Mouse (Mus musculus): Measurements from ENCODE around the gene Tcf7l1. TPM values are rescaled to one million over a fixed set of nuclear protein-coding genes. Genes with fewer than 3 reads are reported as not detected.

Gene Tcf7l1
- polyA plus RNA-seq, 1 experiment from 2014 or later, result 31.5 TPM

- Histone ChIP-seq H3K4me3 (ENCODE audit: low read length) (no peak overlapping the region), H3K36me3 (ENCODE audit: insufficient read depth, low read length) (no peaks in the 10 kb centered on the region), H3K27ac (ENCODE audit: low read length) (no peak overlapping the region), H3K9me3 (ENCODE audit: low read length) (no peaks in the 10 kb centered on the region), H3K4me2 (replicated peaks; ENCODE audit: low read depth, low read length) (no peak overlapping the region), H3K9ac (replicated peaks; ENCODE audit: low read length) (no peak overlapping the region), H3K4me1 (ENCODE audit: insufficient read depth, low read length) (no peaks in the 10 kb centered on the region), H3K27me3 (ENCODE audit: insufficient read depth, low read length) (no peaks in the 10 kb centered on the region)
- WGBS, result 94% methylated on average over 8 of the region's 8 CpGs
- ATAC-seq (ENCODE audit: low FRiP score, low TSS enrichment), result no peak
These were observed 3.6 kb upstream of the Tcf7l1 start for GRCm38 (mm10) chr6:72792641-72793040.

- peak overlapping the region; percentile 95 for H3K27ac ChIP-seq (ENCODE audit: low read length)
- H3K4me2 ChIP-seq (replicated peaks; ENCODE audit: low read depth, low read length), result peak overlapping the region; percentile 88
- peaks cover 14% of the 10 kb centered on the region; the same call in 1 of the 2 replicates for H3K36me3 ChIP-seq (ENCODE audit: insufficient read depth, low read length)
- H3K4me3 ChIP-seq (ENCODE audit: low read length), result peak overlapping the region; percentile 70
- no peaks in the 10 kb centered on the region for H3K9me3 ChIP-seq (ENCODE audit: low read length)
- peaks cover 13% of the 10 kb centered on the region for H3K4me1 ChIP-seq (ENCODE audit: insufficient read depth, low read length)
- H3K9ac ChIP-seq (replicated peaks; ENCODE audit: low read length), result peak overlapping the region; percentile 94
- under 1% methylated on average over 69 of the region's 69 CpGs for WGBS
- ATAC-seq (ENCODE audit: low FRiP score, low TSS enrichment), result peak; percentile 57
- no peaks in the 10 kb centered on the region for H3K27me3 ChIP-seq (ENCODE audit: insufficient read depth, low read length)
These were observed 834 bp downstream of the Tcf7l1 start for GRCm38 (mm10) chr6:72787948-72788891.

DNA sequence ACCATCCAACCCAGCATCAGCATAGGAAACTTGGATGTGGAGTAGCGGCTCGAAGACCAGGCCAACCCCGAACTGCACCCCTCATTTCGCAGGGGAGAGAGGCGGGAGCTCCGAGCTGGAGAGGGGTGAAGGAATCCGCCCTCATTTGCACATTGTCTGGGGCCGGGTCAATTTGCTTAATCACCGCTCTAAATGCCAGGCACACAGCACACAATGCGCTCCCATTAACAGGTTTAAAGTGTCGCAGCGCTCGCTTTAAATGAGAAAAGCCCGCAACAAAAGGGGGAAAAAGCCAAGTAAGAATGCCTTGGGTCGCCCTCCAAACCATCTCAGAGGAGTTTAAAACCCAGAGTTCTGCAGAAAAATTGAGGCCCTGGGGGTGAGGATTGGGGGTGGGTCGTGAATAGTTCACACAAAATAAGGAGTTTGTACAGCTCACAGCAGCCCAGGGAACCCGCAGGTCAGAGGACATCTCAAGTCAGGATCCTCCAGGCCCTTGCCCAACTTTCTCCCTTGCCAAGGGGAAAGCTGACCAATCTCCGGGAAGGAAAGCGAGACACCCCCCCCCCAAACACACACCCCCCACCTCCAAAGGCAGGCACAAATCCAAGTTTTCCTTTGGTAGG, 1.6 kb downstream of the Tcf7l1 start:
- Histone ChIP-seq H3K36me3 (ENCODE audit: insufficient read depth, low read length) (peaks cover 14% of the 10 kb centered on the region; the same call in 1 of the 2 replicates), H3K27ac (ENCODE audit: low read length) (peak overlapping the region; percentile 95; the same call in 1 of the 2 replicates)
- WGBS, result 4% methylated on average over 19 of the region's 19 CpGs

DNA sequence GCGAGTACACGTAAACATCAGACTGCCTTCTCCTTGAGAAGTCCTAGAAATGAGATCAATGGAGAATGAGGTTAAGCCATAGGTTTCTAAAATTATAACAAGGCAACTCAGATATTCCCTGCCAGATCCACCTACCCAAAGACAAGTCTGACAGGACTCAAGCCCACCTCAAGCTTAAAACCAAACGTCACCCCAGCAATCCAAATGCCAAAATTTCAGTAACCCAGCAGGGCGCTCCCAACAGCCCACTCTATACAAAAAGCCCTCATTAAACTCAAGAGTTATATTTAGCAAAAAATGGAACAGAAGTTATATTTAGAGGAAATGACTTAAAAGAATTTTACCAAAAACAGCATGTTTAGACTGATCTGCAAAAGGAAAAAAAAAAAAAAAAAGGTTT, 5.3 kb downstream of the Tcf7l1 start:
- H3K4me3 ChIP-seq (ENCODE audit: low read length), result no peak overlapping the region
- ATAC-seq (ENCODE audit: low FRiP score, low TSS enrichment), result no peak
- no peaks in the 10 kb centered on the region for H3K27me3 ChIP-seq (ENCODE audit: insufficient read depth, low read length)
- H3K36me3 ChIP-seq (ENCODE audit: insufficient read depth, low read length), result peaks cover 34% of the 10 kb centered on the region
- peaks cover 4% of the 10 kb centered on the region; the same call in 1 of the 2 replicates for H3K9me3 ChIP-seq (ENCODE audit: low read length)
- H3K4me1 ChIP-seq (ENCODE audit: insufficient read depth, low read length), result peaks cover 21% of the 10 kb centered on the region
- H3K4me2 ChIP-seq (replicated peaks; ENCODE audit: low read depth, low read length), result no peak overlapping the region
- H3K9ac ChIP-seq (replicated peaks; ENCODE audit: low read length), result no peak overlapping the region
- 90% methylated on average over 4 of the region's 4 CpGs for WGBS
- no peak overlapping the region for H3K27ac ChIP-seq (ENCODE audit: low read length)

More for the DNA sequence above, 1.6 kb downstream of the Tcf7l1 start:
- H3K4me2 ChIP-seq (replicated peaks; ENCODE audit: low read depth, low read length), result peak overlapping the region; percentile 88
- H3K4me3 ChIP-seq (ENCODE audit: low read length), result peak overlapping the region; percentile 70
- no peak for ATAC-seq (ENCODE audit: low FRiP score, low TSS enrichment)
- peak overlapping the region; percentile 94 for H3K9ac ChIP-seq (replicated peaks; ENCODE audit: low read length)
- H3K4me1 ChIP-seq (ENCODE audit: insufficient read depth, low read length), result peaks cover 13% of the 10 kb centered on the region
- H3K9me3 ChIP-seq (ENCODE audit: low read length), result no peaks in the 10 kb centered on the region
- no peaks in the 10 kb centered on the region for H3K27me3 ChIP-seq (ENCODE audit: insufficient read depth, low read length)

- Histone ChIP-seq H3K36me3 (ENCODE audit: insufficient read depth, low read length) (peaks cover 23% of the 10 kb centered on the region), H3K27ac (ENCODE audit: low read length) (no peak overlapping the region), H3K4me1 (ENCODE audit: insufficient read depth, low read length) (0 out of 2 replicates have a peak, but pooled peaks cover 18% of the 10 kb centered on the region), H3K4me3 (ENCODE audit: low read length) (no peak overlapping the region), H3K9ac (replicated peaks; ENCODE audit: low read length) (no peak overlapping the region), H3K27me3 (ENCODE audit: insufficient read depth, low read length) (no peaks in the 10 kb centered on the region), H3K9me3 (ENCODE audit: low read length) (peaks cover 4% of the 10 kb centered on the region; the same call in 1 of the 2 replicates), H3K4me2 (replicated peaks; ENCODE audit: low read depth, low read length) (no peak overlapping the region)
- no peak for ATAC-seq (ENCODE audit: low FRiP score, low TSS enrichment)
- WGBS, result 79% methylated on average over 15 of the region's 15 CpGs
These were observed 10.0 kb downstream of the Tcf7l1 start for GRCm38 (mm10) chr6:72778779-72779776.

GRCm38 (mm10) chr6:72777212-72777611, 11.8 kb downstream of the Tcf7l1 start:
- Histone ChIP-seq H3K4me1 (ENCODE audit: insufficient read depth, low read length) (0 out of 2 replicates have a peak, but pooled peaks cover 15% of the 10 kb centered on the region), H3K27ac (ENCODE audit: low read length) (no peak overlapping the region), H3K4me2 (replicated peaks; ENCODE audit: low read depth, low read length) (no peak overlapping the region), H3K36me3 (ENCODE audit: insufficient read depth, low read length) (peaks cover 20% of the 10 kb centered on the region), H3K27me3 (ENCODE audit: insufficient read depth, low read length) (no peaks in the 10 kb centered on the region), H3K4me3 (ENCODE audit: low read length) (no peak overlapping the region), H3K9me3 (ENCODE audit: low read length) (peaks cover 4% of the 10 kb centered on the region; the same call in 1 of the 2 replicates), H3K9ac (replicated peaks; ENCODE audit: low read length) (no peak overlapping the region)
- WGBS, result 75% methylated on average over 4 of the region's 4 CpGs
- ATAC-seq (ENCODE audit: low FRiP score, low TSS enrichment), result no peak

GRCm38 (mm10) chr6:72774275-72774674, 14.8 kb downstream of the Tcf7l1 start:
- 57% methylated on average over 3 of the region's 3 CpGs for WGBS
- H3K27me3 ChIP-seq (ENCODE audit: insufficient read depth, low read length), result no peaks in the 10 kb centered on the region

GRCm38 (mm10) chr6:72769915-72770776, 18.9 kb downstream of the Tcf7l1 start:
- 77% methylated on average over 14 of the region's 14 CpGs for WGBS
- Histone ChIP-seq H3K27me3 (ENCODE audit: insufficient read depth, low read length) (no peaks in the 10 kb centered on the region), H3K9ac (replicated peaks; ENCODE audit: low read length) (no peak overlapping the region), H3K4me3 (ENCODE audit: low read length) (no peak overlapping the region), H3K36me3 (ENCODE audit: insufficient read depth, low read length) (peaks cover 6% of the 10 kb centered on the region; the same call in 1 of the 2 replicates), H3K9me3 (ENCODE audit: low read length) (no peaks in the 10 kb centered on the region), H3K27ac (ENCODE audit: low read length) (peak overlapping the region; percentile 44; the same call in 1 of the 2 replicates), H3K4me1 (ENCODE audit: insufficient read depth, low read length) (peaks cover 9% of the 10 kb centered on the region), H3K4me2 (replicated peaks; ENCODE audit: low read depth, low read length) (no peak overlapping the region)
- no peak for ATAC-seq (ENCODE audit: low FRiP score, low TSS enrichment)

More at GRCm38 (mm10) chr6:72774275-72774674, 14.8 kb downstream of the Tcf7l1 start:
- H3K4me1 ChIP-seq (ENCODE audit: insufficient read depth, low read length), result peaks cover 19% of the 10 kb centered on the region; the same call in 1 of the 2 replicates
- peaks cover 10% of the 10 kb centered on the region for H3K36me3 ChIP-seq (ENCODE audit: insufficient read depth, low read length)
- no peak overlapping the region for H3K4me2 ChIP-seq (replicated peaks; ENCODE audit: low read depth, low read length)
- H3K27ac ChIP-seq (ENCODE audit: low read length), result no peak overlapping the region
- H3K9ac ChIP-seq (replicated peaks; ENCODE audit: low read length), result no peak overlapping the region
- no peak for ATAC-seq (ENCODE audit: low FRiP score, low TSS enrichment)
- peaks cover 1% of the 10 kb centered on the region; the same call in 1 of the 2 replicates for H3K9me3 ChIP-seq (ENCODE audit: low read length)
- H3K4me3 ChIP-seq (ENCODE audit: low read length), result no peak overlapping the region
